9 mouse cellular contexts compared by ENCODE assay signal in genomic region chr16:62758340-62758739, GRCm38 (mm10). TPM values are rescaled to one million over a fixed set of nuclear protein-coding genes. Genes with fewer than 3 reads are reported as not detected.
DNase-seq lines count a peak whose midpoint lies in the region; ATAC-seq lines count a peak whose summit lies in the region.
"Had no signal": no experiment of that assay in that cellular context is flagged by ENCODE, and none has a peak within 500 bp of the region (broad histone marks: within the 10 kb centered on the region; RNA-seq: fewer than 3 reads in every experiment).

No protein-coding gene starts in this region.

- no peaks in the 10 kb centered on the region for H3K4me1 ChIP-seq in intestine, embryonic 16.5 days (ENCODE audit: control insufficient read depth, insufficient read depth, low read length)
- H3K4me1 ChIP-seq: midbrain, embryonic 12.5 days had no signal

- WGBS in intestine, embryonic 16.5 days: 93% methylated on average over 2 of the region's 2 CpGs

- H3K27me3 ChIP-seq in intestine, embryonic 16.5 days (replicated peaks; ENCODE audit: control insufficient read depth, insufficient read depth, low read length): no peaks in the 10 kb centered on the region
- H3K27me3 ChIP-seq: midbrain, embryonic 12.5 days had no signal

- no peaks in the 10 kb centered on the region; the same call in 1 of the 2 replicates for H3K9me3 ChIP-seq in intestine, embryonic 16.5 days (ENCODE audit: control insufficient read depth, low read length)
- H3K9me3 ChIP-seq: midbrain, embryonic 12.5 days had no signal

- no peak overlapping the region for H3K27ac ChIP-seq in intestine, embryonic 16.5 days (ENCODE audit: low read length)
- H3K27ac ChIP-seq: midbrain, embryonic 12.5 days had no signal

- ATAC-seq in intestine, embryonic 16.5 days: peak; percentile 25

- H3K4me2 ChIP-seq in intestine, embryonic 16.5 days (ENCODE audit: low read depth, low read length): no peak overlapping the region
- H3K4me2 ChIP-seq: midbrain, embryonic 12.5 days had no signal

- no peak overlapping the region for H3K4me3 ChIP-seq in intestine, embryonic 16.5 days (ENCODE audit: low read length)
- H3K4me3 ChIP-seq: midbrain, embryonic 12.5 days had no signal

- DNase-seq in CD4-positive helper T cell, adult 2 months (ENCODE audit: low read depth, low spot score): peak; percentile 50
- DNase-seq in Muller cell, postnatal 12 days (ENCODE audit: inconsistent ontology term): peak; percentile 25
- DNase-seq in monocyte, adult 2 months (ENCODE audit: low read depth in 1 of 2, low spot score in 2 of 2): peak; percentile 4 to 6
- no peak for DNase-seq in frontal cortex, postnatal 25 days (ENCODE audit: low spot score in 2 of 2)
- DNase-seq in right cerebral cortex, postnatal 4 days: no peak
- no peak for DNase-seq in urinary bladder, adult 2 months (ENCODE audit: low spot score)
- DNase-seq in frontal cortex, postnatal 10 days (ENCODE audit: low spot score in 2 of 2): no peak

- no peak overlapping the region for H3K9ac ChIP-seq in intestine, embryonic 16.5 days (ENCODE audit: low read depth, low read length)
- H3K9ac ChIP-seq: midbrain, embryonic 12.5 days had no signal

- no peaks in the 10 kb centered on the region for H3K36me3 ChIP-seq in intestine, embryonic 16.5 days (ENCODE audit: control insufficient read depth, insufficient read depth, low read length)
- H3K36me3 ChIP-seq: midbrain, embryonic 12.5 days had no signal

RNA-seq across cellular contexts. Expression of gene Nsun3, which starts 28.3 kb away (rescaled TPM):
- 8.8 and 11.0 TPM in 2 replicates for polyA plus RNA-seq in intestine, embryonic 16.5 days (2015; fragmentation: Nextera tagmentation; extraction: Ambion mirVana)
- polyA plus RNA-seq in urinary bladder, adult 2 months (2012; rRNA removed): 8.2 and 8.9 TPM in 2 replicates

RNA-seq across cellular contexts. Expression of gene Stx19, which starts 56.1 kb away (rescaled TPM):
- polyA plus RNA-seq in intestine, embryonic 16.5 days (2015; fragmentation: Nextera tagmentation; extraction: Ambion mirVana): 0.38 and 0.45 TPM in 2 replicates
- polyA plus RNA-seq in urinary bladder, adult 2 months (2012; rRNA removed): 0.45 and 0.52 TPM in 2 replicates

Comparison
In these comparisons a context has a peak if more than half of its experiments do, and no peak if none do; other contexts are left out.
1. DNase-seq: peak in CD4-positive helper T cell, adult 2 months (single experiment), Muller cell, postnatal 12 days (single experiment) and monocyte, adult 2 months (2 of 2); none in frontal cortex, postnatal 25 days (0 of 2), right cerebral cortex, postnatal 4 days (single experiment), urinary bladder, adult 2 months (single experiment) and frontal cortex, postnatal 10 days (0 of 2).